Mouse (Mus musculus) gastrocnemius, postnatal 14 days (tissue): Measurements from ENCODE around the gene Cuedc1. TPM values are rescaled to one million over a fixed set of nuclear protein-coding genes. Genes with fewer than 3 reads are reported as not detected.

Experiments
- DNase-seq: peaks from one replicate; pipeline ENCODE4 v3.0.0; 2021; ENCODE audit warnings: mixed read lengths
- intact Hi-C: fragments of 180-260 bp; cut with DNase I; formaldehyde crosslinking; loops from one replicate; pipeline ENCODE4 v1.15.1; 2025; ENCODE audit warnings: low total_unique reads
- total RNA-seq, 2 experiments: library from RNA; stranded (reverse); gene quantifications; 2 replicates each; pipeline ENCODE4 v1.2.3; 2021

Cuedc1 gene
- total RNA-seq, 2 experiments from 2014 or later, result 48.5 to 50.0 TPM

DNA sequence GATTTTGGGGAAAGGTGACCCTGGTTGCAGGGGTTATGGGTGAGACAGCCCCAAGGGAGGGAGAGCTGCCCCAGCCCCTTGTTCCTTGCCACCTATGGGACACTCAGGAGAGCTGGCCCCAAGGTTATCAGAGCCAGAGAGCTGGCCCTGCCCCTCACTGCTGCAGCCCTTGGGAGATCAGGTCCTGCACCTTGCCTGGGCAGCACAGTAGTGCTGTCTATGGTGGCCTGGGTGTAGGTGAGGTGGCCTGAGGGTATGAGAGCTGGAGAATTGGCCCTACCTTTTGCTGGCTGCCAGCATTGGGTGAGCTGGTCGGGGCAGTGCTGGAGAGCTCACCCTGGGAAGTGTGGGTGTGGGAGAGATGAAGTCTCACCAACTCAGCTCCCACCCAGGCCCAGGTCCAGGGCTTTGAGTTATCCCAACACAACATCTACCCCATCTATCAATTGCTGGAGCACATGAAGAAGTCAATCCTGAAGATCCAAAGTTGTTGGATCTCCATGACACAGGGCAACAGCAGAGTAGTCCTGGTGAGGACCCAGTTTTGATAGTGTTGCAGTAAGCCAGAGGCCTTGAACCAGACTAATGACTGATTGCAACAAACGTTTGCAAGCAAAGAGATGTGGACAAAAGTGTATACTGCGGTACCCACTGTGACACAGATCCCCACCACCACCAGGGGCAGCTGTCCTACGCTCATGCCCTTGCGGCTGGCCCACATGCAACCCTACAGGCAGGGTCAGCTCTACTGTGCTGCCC, 114.1 kb downstream of the Cuedc1 start:
- no peak for DNase-seq
- intact Hi-C loops, result no loop called here

- intact Hi-C loops, result no loop called here
- DNase-seq, result no peak
Observed at GRCm38 (mm10) chr11:88213757-88214156, 115.9 kb downstream of the Cuedc1 start.

DNA sequence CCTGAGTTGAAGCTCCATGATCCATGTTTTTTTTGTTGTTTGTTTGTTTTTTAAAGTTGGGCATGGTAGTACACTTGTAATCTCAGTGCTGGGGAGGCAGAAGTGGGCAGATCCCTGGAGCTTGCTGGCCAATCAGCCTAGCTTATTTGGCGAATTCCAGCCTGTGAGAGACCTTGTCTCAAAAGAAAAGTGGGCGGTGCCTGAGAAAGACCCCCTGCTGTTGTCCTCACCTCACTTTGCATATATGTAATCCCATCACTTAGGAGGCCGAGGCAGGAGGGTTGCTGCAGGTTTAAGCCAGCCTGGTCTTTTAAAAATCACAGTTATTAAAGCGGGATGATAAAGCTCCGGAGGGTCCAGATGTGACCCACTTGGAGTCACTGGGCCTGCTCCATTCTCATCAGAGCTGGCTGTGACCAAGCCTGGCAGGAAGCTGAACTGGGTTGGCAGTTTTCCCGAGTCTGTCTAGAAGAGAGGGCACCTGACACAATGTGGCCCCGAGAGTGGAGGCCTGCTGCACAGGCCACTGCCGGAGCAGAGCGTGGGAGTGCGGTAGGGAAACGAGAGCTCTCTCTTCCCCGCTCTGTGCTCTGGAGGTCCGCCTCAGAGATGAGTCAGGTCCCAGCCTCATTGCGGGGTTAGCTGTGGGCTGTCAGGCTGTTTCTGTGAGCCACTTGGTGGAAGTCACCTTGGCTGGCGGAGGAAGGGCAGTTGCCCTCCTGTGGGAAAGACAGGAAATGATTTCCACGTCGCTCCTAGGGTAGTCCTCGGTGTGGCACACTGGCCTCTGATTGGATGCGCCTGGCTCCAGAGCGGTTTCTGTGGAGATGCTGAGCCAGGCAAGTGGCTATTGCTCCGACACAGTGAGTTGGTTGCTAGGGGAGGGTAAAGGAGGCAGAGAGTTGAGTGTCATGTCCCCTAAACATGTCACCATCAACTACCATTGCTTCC, 117.3 kb downstream of the Cuedc1 start:
- DNase-seq, result no peak
- intact Hi-C loops, result loop anchor here (5.0 kb wide), 2 partner anchors 37 to 607 kb away; no protein-coding TSS in a partner anchor

DNA sequence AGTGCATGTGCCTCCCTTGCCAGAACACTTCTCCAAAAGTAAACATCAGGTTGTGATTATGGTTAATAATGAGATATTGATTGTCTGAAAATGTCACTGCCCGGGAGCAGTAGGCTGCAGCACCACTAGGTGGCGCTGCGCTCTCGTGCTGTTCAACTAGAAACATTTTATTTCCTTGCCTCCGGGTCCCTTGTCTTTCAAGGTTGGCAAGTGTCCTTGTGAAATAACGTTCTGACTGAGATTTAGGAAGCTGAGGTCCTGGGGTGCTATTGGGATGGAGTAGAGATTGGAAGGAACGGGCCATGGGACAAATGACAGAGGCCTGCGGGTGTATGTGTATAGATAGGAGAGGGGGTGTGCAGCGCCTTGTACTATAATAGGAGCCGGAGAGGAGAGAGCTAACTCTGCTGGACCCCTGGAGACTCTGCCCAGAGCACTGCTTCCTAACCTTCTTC, 118.4 kb downstream of the Cuedc1 start:
- no peak for DNase-seq
- intact Hi-C loops, result loop anchor here (5.0 kb wide), 2 partner anchors 36 to 606 kb away; no protein-coding TSS in a partner anchor

DNA sequence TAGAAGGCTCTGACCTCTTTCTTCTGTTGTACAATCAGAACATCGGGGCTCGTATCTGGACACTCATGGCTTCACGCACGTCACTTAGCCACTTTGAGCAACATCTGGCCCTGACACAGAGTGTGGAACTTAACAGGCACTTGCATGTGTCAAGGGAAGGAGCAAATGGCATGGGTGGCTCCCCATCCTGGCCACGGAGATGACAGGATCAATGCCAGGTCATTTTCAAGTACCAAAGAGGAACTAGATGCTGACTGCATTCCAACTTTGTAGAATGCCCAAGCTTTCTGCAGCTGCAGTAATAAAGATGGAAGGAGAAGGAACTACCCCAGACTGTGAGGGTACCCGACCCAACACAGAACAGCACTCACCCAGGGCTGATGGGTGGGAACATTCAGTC, 120.3 kb downstream of the Cuedc1 start:
- intact Hi-C loops, result loop anchor here (5.0 kb wide), 2 partner anchors 34 to 604 kb away; no protein-coding TSS in a partner anchor
- DNase-seq, result no peak

GRCm38 (mm10) chr11:88218586-88218985, 120.7 kb downstream of the Cuedc1 start:
- no peak for DNase-seq
- intact Hi-C loops, result loop anchor here (5.0 kb wide), 2 partner anchors 34 to 604 kb away; no protein-coding TSS in a partner anchor

- intact Hi-C loops, result no loop called here
- no peak for DNase-seq
Observed at GRCm38 (mm10) chr11:88221929-88222475, 124.1 kb downstream of the Cuedc1 start.

DNA sequence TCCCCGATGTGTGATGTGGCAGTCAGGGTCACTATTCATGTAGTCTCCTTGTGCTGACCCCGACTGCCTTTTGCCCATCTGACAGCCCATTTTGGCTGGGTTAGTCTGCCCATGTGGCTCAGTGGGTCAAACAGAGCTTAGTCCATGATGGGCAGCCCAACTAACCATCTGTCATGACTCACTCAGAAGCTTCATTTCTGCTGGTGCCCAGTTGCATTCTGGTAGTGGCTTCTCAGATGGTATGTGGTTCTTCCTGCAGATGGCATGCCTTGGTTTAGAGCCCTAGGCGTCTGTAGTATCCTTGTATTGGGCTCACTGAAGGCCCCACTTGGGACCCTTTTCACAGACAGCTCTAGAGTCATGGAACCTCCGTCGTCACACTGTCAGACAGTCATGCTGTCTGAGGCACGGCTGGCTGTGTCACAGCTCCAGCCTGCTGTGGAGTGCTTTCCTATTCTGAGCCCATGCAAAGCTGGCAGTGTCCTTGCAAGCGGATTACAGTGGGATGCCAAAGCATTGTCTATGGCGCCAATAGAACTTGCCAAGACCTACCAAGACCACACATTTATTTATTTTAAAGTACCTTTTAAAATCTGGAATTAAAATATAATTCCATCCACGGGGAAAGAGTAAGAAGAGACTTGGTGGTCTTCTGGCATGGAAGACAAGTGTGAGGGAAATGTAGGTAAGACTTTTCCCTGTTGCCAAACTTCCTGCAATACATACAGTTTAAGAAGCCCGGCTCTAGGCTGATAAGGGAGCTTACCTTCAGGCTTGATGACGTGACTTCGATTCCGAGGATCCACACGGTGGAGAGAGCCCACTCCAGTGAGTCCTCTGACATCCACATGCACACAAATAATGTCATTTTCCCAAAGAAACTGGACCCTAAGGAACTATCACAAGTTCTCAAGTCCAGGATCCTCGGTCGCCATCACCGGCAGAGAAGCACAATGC, 129.4 kb downstream of the Cuedc1 start:
- no peak for DNase-seq
- intact Hi-C loops, result no loop called here

DNA sequence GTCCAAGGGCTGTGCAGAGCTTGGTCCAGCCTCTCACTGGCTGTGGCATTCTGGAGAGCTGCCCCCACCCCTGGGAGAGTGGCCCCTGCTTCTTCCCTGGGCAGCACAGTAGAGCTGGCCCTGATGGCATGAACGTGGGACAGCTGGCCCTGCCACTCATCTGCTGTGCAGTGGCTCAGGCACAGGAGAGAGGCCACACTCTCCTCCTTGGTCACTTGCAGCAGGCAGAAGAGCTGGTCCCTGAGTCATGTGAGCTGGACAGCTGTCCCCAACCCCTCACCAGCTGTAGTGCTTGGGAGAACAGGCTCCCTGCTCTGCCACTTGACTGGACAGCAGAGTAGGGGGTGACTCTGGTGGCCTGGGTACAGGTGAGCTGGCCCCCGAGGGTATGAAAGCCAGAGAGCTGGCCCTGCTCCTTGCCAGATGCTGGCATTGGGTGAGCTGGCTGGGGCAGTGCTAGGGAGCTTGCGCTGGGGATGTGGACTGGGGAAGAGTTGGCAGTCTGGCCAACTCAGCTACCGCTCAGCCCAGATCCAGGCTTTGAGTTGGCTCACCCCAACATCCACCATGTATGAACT, 133.4 kb downstream of the Cuedc1 start:
- peak; percentile 81 for DNase-seq
- intact Hi-C loops, result no loop called here

GRCm38 (mm10) chr11:88233528-88234427, 135.9 kb downstream of the Cuedc1 start:
- intact Hi-C loops, result no loop called here
- DNase-seq, result no peak

DNA sequence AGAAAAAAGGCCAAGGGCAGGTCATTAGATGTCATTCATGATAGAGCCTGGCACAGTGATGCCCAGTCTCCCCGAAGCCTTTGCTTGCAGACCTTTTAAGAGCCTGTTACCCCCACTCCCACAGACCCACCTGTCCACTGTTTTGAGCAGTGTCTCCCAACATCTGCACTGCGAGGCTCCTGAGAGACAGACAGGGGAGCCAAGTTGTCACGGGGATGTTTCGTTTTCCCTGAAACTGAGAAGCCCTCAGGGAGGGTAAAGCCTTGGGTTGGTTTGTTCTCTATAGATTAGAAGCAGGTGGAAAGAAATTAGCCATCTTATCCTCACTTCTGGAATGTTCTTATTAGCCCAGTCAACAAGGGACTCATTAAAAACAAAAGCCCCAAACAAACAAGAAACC, 136.9 kb downstream of the Cuedc1 start:
- no peak for DNase-seq
- intact Hi-C loops, result no loop called here

DNA sequence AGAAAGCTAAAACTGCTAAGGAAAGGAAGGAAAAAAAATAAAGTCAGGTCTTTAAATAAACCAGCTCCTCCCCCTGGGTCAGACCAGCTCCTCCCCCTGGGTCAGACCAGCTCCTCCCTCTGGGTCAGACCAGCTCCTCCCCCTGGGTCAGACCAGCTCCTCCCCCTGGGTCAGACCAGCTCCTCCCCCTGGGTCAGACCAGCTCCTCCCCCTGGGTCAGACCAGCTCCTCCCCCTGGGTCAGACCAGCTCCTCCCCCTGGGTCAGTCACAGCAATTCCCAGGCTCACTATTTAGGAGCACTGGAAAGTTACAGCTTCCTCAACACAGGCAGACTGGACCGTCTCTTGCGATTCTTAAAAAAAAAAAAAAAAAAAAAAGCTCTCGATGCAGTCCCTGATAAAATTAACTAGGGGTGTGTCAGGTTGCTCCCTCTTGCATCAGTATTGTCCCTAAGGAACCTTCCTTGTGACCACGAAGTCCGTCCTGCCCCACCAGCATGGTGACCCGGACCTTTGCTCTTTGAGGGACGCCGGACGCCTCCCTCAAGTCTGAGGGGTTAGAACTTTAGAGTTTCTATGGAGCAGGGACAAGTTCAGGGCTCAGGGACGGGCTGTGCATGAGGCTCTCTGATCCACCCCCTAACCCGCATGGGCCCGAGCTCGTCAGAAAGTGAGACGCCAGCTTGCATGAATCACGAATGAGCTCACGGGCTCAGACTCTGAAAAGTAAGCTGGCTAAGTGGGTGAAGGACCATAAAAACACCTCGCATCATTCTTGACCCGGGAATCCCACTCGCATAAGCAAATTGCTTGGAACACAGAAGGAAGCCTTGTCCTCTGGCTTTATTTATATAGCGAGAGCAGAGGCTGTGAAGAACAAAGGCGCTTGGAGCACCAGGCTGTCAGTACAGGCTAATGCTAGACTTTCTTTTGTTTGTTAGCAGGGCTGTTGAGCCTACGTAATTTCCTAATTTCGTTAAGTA, 137.7 kb downstream of the Cuedc1 start:
- intact Hi-C loops, result no loop called here

GRCm38 (mm10) chr11:88240275-88240674, 142.4 kb downstream of the Cuedc1 start:
- intact Hi-C loops, result no loop called here
- no peak for DNase-seq

More for the DNA sequence above, 137.7 kb downstream of the Cuedc1 start:
- peak; percentile 53 for DNase-seq

DNA sequence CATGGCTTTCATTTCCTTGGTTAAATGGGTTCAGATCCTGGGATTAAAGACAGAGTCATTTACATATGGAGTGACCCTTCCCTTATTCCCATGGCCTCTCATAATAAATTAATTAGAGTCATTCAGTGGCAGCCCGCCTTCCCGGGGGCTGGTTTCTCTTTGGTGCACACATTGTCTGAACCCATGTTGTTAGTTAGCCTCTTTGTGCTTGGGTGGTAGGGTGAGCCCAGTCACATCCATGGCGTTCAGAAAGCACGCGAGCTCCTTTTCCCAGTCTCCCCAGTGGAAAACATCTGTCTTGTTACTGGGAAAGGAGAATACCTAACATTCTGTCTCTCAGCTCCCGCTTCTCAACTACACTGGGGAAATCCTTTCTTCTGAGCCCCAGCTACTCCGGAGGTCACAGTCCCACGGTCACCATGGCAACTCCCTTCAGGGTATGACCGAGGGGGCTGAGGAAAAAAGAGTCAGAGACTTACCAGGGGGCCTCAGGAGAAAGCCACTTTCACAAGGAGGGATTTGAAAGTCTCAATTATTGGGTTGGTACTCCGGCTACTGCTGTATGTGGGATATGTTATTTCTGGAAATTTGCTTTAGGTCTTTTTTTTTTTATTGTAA, 143.0 kb downstream of the Cuedc1 start:
- no peak for DNase-seq
- intact Hi-C loops, result no loop called here

DNA sequence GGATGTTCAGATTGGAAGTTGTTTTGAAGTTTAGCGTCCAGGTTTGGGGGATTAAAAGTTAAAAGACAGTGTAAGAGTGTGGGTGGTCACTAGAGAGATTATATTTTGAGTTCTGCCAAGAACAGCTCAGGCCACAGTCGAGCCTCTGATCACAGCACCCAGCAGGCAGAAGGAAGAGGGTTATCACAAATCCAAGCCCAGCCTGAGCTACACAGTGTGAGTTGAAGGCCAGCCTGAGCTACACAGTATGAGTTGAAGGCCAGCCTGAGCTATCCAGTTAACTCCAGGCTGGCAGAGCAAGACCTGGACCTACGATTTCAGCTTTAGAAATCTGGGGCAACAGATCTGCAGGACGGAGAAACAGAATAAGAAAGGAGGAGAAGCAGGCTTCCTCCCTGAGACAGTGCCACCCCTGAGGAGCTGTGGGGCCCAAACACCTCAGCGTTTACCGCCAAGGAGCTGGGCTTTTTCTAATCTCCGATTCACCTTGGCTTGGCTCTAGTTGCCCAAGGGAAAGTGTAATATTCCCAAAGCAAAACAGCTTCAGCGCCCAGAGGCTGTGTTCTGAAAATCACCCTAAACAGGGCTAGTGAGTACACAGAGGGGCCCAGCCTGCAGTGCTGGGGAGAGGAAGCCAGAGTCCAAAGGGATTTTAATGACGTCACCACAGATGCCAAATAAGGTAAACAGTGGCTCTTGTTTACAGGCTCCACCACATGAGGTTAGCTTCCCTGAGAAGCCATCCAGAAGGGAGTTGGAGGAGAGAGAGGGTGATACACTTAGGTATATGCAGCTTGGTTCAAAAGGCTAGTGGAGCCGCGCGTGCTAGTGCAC, 143.8 kb downstream of the Cuedc1 start:
- intact Hi-C loops, result no loop called here

More for the DNA sequence above, 143.8 kb downstream of the Cuedc1 start:
- DNase-seq, result no peak
